Mouse (Mus musculus): ENCODE measurements around the gene Tox3.

GRCm38 (mm10) chr8:90242351-90242750, 105.8 kb downstream of the Tox3 start:
- TF ChIP-seq CTCF (IDR thresholded peaks at IDR 0.05; ENCODE audit: control insufficient read depth, insufficient read depth, low read length), result no peak
- no peak for TF ChIP-seq POLR2A (IDR thresholded peaks at IDR 0.05; ENCODE audit: borderline replicate concordance, control insufficient read depth, low read depth, low read length)

Measured in bone marrow, adult 2 months (tissue).